Mouse (Mus musculus): Measurements from ENCODE around the gene Tbca. TPM values are rescaled to one million over a fixed set of nuclear protein-coding genes. Genes with fewer than 3 reads are reported as not detected.

Gene Tbca
- total and polyA plus RNA-seq, 3 experiments: 14.2 to 180 (median 35.0) TPM

DNA sequence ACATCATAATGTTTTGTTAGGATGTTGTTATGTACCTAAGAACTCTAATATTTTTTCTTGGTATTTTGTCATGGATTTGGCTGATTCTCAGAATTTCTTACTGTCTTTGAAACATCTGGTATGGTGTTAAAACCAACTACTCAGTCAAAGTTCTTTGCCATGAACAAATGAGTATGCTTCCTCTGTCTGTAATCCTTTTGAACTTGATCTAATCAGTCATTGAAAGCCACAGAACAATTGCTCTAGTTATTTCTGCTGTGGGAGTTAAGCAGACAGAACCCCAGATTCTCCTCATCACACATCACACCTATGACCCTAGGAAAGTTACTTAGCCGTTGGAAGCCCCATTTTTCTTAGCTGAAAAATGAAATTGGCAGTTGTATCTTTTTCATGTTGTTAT is 6.0 kb downstream of the Tbca start:
- no peak for DNase-seq (ENCODE audit: low spot score)
- peaks cover 25% of the 10 kb centered on the region for H3K36me3 ChIP-seq (replicated peaks)
- H3K9me3 ChIP-seq (replicated peaks): no peaks in the 10 kb centered on the region
- no peak overlapping the region for H3K4me3 ChIP-seq (ENCODE audit: low read depth, low read length)
- TF ChIP-seq TAL1 (conservative IDR thresholded peaks at IDR 0.05; ENCODE audit: low read depth, low read length) (no peak), CTCF (IDR thresholded peaks at IDR 0.05; ENCODE audit: low read depth, low read length) (no peak), POLR2AphosphoS5 (IDR thresholded peaks at IDR 0.05; ENCODE audit: insufficient replicate concordance, low read depth, low read length) (no peak), GATA1 (IDR thresholded peaks at IDR 0.05; ENCODE audit: borderline replicate concordance, low read length) (no peak), GATA2 (IDR thresholded peaks at IDR 0.05; ENCODE audit: borderline replicate concordance, low read depth, low read length) (no peak)
- no peaks in the 10 kb centered on the region for H3K27me3 ChIP-seq (ENCODE audit: insufficient read depth, low read length)
- peaks cover 43% of the 10 kb centered on the region for H3K4me1 ChIP-seq (ENCODE audit: insufficient read depth, low read depth, low read length)
- ATAC-seq (ENCODE audit: extremely low read depth, insufficient number of reproducible peaks, low FRiP score, poor library complexity, severe bottlenecking): peak; percentile 40

DNA sequence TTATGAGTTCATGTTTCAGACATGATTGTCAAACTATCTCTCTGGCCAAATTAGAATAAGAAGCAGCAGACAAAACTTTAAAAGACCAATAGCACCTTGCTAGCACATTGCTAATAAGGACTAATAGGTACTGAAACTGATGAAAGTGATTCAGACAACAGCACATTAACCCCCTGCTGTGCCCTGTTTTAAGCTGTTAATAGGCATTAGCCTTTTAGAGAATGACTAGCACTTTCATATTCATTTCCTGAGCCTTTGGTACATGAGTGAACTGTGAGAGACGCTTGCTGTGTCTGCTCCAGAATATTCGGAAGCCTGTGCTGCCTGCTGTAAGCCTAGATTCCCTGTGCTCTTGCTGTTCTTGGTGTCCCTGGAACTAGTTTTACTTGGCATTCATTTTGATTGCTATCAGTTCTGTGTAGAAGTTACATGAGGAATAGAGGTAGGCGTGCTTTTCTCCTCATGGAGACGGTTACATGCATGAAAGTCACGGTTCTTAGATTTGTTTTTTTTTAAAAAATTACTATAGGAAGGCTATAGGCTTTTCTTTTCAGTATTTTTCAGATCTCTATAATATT is 14.9 kb downstream of the Tbca start:
- no peak overlapping the region for H3K4me3 ChIP-seq (ENCODE audit: low read depth, low read length)
- no peak for DNase-seq (ENCODE audit: low spot score)
- TF ChIP-seq CTCF (IDR thresholded peaks at IDR 0.05; ENCODE audit: low read depth, low read length) (no peak), POLR2AphosphoS5 (IDR thresholded peaks at IDR 0.05; ENCODE audit: insufficient replicate concordance, low read depth, low read length) (no peak), GATA1 (IDR thresholded peaks at IDR 0.05; ENCODE audit: borderline replicate concordance, low read length) (no peak), GATA2 (IDR thresholded peaks at IDR 0.05; ENCODE audit: borderline replicate concordance, low read depth, low read length) (no peak), TAL1 (conservative IDR thresholded peaks at IDR 0.05; ENCODE audit: low read depth, low read length) (no peak)
- no peaks in the 10 kb centered on the region for H3K27me3 ChIP-seq (ENCODE audit: insufficient read depth, low read length)
- no peaks in the 10 kb centered on the region for H3K9me3 ChIP-seq (replicated peaks)
- H3K4me1 ChIP-seq (ENCODE audit: insufficient read depth, low read depth, low read length): peaks cover 12% of the 10 kb centered on the region
- ATAC-seq (ENCODE audit: extremely low read depth, insufficient number of reproducible peaks, low FRiP score, poor library complexity, severe bottlenecking): no peak
- peaks cover 28% of the 10 kb centered on the region for H3K36me3 ChIP-seq (replicated peaks)

DNA sequence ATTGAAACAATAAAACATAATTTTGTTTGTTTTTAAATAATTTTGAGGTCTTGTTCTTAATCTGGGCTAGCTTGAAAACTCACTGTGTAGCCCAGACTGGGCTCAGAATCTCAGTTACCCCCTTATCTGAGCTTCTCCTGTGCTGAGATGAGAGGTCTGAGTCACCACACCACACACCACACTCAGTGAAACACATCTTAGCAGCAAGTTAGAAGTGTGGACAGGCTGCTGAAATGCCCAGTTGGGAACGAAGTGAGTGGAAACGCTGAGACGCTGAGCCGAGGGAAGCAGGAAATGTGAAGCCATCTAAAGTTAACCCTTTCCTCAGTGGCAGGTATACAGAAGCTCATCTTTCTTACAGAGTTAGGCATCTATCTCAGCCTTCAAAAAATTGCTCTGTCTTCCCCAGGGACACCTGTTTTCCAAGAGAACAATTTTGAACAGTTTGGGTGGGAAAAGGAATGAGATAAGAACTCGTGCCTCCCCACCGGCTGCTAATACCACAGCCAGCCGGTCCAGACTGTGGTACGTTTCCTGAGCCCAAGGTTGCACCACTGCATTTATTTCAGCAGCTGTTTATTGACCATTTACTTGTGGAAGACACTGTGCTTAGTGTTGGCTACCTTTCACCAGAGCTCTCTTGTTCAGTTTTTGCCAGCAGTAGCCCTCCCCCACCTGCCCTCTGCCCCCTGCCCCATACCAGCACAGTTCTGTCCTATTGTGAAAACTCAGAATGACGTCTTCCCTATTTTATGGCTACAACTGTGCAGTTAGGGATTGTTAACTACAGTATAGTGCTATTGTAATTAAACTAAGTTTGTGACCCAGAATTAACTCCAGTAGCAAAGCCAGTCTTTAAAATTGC is 17.8 kb downstream of the Tbca start:
- no peak for ATAC-seq (ENCODE audit: extremely low read depth, insufficient number of reproducible peaks, low FRiP score, poor library complexity, severe bottlenecking)
- Histone ChIP-seq H3K36me3 (replicated peaks) (peaks cover 22% of the 10 kb centered on the region), H3K27me3 (ENCODE audit: insufficient read depth, low read length) (no peaks in the 10 kb centered on the region), H3K9me3 (replicated peaks) (no peaks in the 10 kb centered on the region), H3K4me1 (ENCODE audit: insufficient read depth, low read depth, low read length) (peaks cover 14% of the 10 kb centered on the region), H3K4me3 (ENCODE audit: low read depth, low read length) (no peak overlapping the region)
- TF ChIP-seq CTCF (IDR thresholded peaks at IDR 0.05; ENCODE audit: low read depth, low read length) (no peak), POLR2AphosphoS5 (IDR thresholded peaks at IDR 0.05; ENCODE audit: insufficient replicate concordance, low read depth, low read length) (no peak), GATA1 (IDR thresholded peaks at IDR 0.05; ENCODE audit: borderline replicate concordance, low read length) (no peak), GATA2 (IDR thresholded peaks at IDR 0.05; ENCODE audit: borderline replicate concordance, low read depth, low read length) (no peak), TAL1 (conservative IDR thresholded peaks at IDR 0.05; ENCODE audit: low read depth, low read length) (no peak)
- DNase-seq (ENCODE audit: low spot score): no peak

DNA sequence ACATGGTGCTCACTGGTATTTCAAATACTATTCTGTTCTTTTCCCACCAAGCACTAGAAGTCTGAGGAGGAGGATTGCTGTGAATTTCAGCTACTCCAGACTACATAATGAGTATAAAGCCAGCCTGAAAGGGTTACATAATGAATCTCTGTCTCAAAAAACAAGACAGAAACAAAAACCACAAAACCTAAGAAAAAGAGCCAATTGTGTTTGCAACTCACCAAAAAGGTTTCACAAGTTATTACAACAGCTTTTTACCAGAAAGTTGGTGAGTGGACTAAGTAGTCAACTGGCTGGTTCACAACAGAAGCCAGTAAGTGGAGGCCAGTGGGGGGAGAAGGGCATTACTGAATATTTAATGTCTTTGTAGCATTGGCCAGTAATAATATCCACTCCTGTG is 19.9 kb downstream of the Tbca start:
- no peak for ATAC-seq (ENCODE audit: extremely low read depth, insufficient number of reproducible peaks, low FRiP score, poor library complexity, severe bottlenecking)
- peaks cover 21% of the 10 kb centered on the region for H3K4me1 ChIP-seq (ENCODE audit: insufficient read depth, low read depth, low read length)
- H3K36me3 ChIP-seq (replicated peaks): peaks cover 14% of the 10 kb centered on the region
- no peaks in the 10 kb centered on the region for H3K9me3 ChIP-seq (replicated peaks)
- TF ChIP-seq GATA1 (IDR thresholded peaks at IDR 0.05; ENCODE audit: borderline replicate concordance, low read length): no peak
- no peak for TF ChIP-seq TAL1 (conservative IDR thresholded peaks at IDR 0.05; ENCODE audit: low read depth, low read length)
- no peak for TF ChIP-seq CTCF (IDR thresholded peaks at IDR 0.05; ENCODE audit: low read depth, low read length)
- no peak for TF ChIP-seq GATA2 (IDR thresholded peaks at IDR 0.05; ENCODE audit: borderline replicate concordance, low read depth, low read length)
- TF ChIP-seq POLR2AphosphoS5 (IDR thresholded peaks at IDR 0.05; ENCODE audit: insufficient replicate concordance, low read depth, low read length): no peak
- DNase-seq (ENCODE audit: low spot score): no peak
- H3K4me3 ChIP-seq (ENCODE audit: low read depth, low read length): no peak overlapping the region
- no peaks in the 10 kb centered on the region for H3K27me3 ChIP-seq (ENCODE audit: insufficient read depth, low read length)

DNA sequence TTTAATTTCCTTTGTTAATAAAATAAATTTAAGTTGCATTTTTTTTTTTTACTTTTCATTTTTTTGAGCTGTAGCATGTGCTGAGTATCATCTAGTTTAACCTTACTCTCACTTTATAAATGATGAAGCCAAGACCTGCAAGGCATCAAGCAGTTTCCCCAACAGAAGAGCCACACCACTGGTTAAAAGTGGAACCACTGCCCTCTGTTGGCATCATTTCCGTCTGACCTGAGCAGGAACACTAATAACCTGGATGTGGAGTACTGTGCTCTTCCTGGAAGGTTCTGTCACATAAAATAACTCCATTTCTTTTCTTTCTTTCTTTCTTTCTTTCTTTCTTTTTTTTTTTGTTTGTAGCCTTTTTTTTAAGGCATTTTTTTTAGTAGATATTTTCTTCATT is 21.0 kb downstream of the Tbca start:
- DNase-seq (ENCODE audit: low spot score) (no peak), ATAC-seq (ENCODE audit: extremely low read depth, insufficient number of reproducible peaks, low FRiP score, poor library complexity, severe bottlenecking) (no peak)
- no peaks in the 10 kb centered on the region for H3K9me3 ChIP-seq (replicated peaks)
- H3K36me3 ChIP-seq (replicated peaks): peaks cover 14% of the 10 kb centered on the region
- peaks cover 21% of the 10 kb centered on the region for H3K4me1 ChIP-seq (ENCODE audit: insufficient read depth, low read depth, low read length)
- TF ChIP-seq POLR2AphosphoS5 (IDR thresholded peaks at IDR 0.05; ENCODE audit: insufficient replicate concordance, low read depth, low read length): no peak
- no peak for TF ChIP-seq TAL1 (conservative IDR thresholded peaks at IDR 0.05; ENCODE audit: low read depth, low read length)
- TF ChIP-seq GATA1 (IDR thresholded peaks at IDR 0.05; ENCODE audit: borderline replicate concordance, low read length): no peak
- no peak for TF ChIP-seq CTCF (IDR thresholded peaks at IDR 0.05; ENCODE audit: low read depth, low read length)
- TF ChIP-seq GATA2 (IDR thresholded peaks at IDR 0.05; ENCODE audit: borderline replicate concordance, low read depth, low read length): no peak
- H3K4me3 ChIP-seq (ENCODE audit: low read depth, low read length): no peak overlapping the region
- H3K27me3 ChIP-seq (ENCODE audit: insufficient read depth, low read length): no peaks in the 10 kb centered on the region

DNA sequence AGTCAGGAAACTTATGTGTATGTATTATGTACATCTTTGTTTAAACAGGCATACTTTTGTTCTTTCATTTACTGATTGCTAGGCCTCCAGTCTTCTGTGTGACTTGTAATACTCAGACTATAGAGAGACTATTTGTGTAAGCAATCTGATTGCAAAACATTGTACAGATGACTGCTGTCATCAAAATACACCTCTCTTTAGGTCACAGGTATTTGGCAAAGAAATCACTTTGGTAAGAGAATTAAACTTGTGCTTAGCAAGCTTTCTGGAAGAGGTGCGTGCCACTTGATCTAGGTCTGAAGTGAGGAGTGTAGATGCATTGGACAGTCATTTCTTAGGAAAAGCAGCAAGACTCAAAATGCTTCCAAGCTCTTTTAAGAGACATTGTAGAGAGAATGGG is 22.7 kb downstream of the Tbca start:
- TF ChIP-seq GATA1 (IDR thresholded peaks at IDR 0.05; ENCODE audit: borderline replicate concordance, low read length): no peak
- TF ChIP-seq CTCF (IDR thresholded peaks at IDR 0.05; ENCODE audit: low read depth, low read length): no peak
- TF ChIP-seq POLR2AphosphoS5 (IDR thresholded peaks at IDR 0.05; ENCODE audit: insufficient replicate concordance, low read depth, low read length): no peak
- no peak for TF ChIP-seq GATA2 (IDR thresholded peaks at IDR 0.05; ENCODE audit: borderline replicate concordance, low read depth, low read length)
- no peak for TF ChIP-seq TAL1 (conservative IDR thresholded peaks at IDR 0.05; ENCODE audit: low read depth, low read length)
- H3K4me1 ChIP-seq (ENCODE audit: insufficient read depth, low read depth, low read length): peaks cover 19% of the 10 kb centered on the region
- DNase-seq (ENCODE audit: low spot score) (no peak), ATAC-seq (ENCODE audit: extremely low read depth, insufficient number of reproducible peaks, low FRiP score, poor library complexity, severe bottlenecking) (no peak)
- H3K27me3 ChIP-seq (ENCODE audit: insufficient read depth, low read length): no peaks in the 10 kb centered on the region
- H3K9me3 ChIP-seq (replicated peaks): no peaks in the 10 kb centered on the region
- H3K36me3 ChIP-seq (replicated peaks): peaks cover 16% of the 10 kb centered on the region
- H3K4me3 ChIP-seq (ENCODE audit: low read depth, low read length): no peak overlapping the region

All from G1E (cell line).